Mouse (Mus musculus) right cerebral cortex, adult 18-20 months (tissue): Measurements from ENCODE around the gene Micall1.

Experiments used
- DNase-seq: peaks from one replicate; pipeline ENCODE4 v3.0.0; 2022; ENCODE audit warnings: mixed read lengths

The Micall1 gene

DNA sequence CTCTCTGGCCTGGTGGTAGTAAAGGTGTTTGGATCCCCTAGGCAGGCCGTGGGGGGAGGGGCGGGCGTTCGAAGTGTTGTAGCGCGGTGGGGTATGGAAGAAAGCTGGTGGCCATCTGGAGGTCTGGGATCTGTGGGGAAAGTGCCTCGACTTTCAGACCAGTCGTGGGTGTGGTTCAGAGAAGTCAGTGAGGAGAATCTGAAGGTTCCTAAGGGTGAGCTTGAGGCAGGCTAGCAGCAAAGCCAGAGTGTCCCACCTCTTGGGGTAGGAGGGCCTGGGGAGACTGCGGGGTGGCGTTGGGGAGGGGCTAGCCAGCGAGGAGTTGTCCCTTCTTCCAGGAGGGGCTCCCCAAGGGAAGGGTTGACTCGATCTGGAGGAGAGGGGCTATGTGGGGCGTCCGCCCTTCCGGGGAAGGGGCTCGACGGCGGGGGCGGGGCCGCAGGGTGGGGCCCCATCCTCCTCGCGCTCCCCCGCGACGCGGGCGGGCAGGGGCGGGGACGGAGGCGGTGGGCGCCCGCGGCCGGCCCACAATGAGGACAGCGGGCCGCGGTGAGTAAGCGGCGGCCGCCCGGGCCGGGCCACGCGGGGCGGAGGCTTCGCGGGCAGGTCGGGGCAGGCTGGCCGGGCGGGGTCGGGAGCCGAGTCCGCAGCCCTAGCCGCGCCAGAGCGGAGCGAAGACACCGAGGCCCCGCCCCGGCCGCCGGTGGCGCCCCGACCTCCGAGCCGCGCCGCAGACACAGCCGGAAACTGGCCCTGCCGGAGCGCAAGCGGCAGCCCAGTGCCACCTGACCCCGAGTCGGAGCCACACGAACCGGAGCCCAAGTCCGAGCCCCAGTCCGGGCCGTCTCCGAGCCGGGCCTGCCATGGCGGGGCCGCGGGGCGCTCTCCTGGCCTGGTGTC lies at the start of gene Micall1:
Gene Micall1 (plus strand): TSS at position 478 of the 900 bp plus-strand sequence.
- DNase-seq: peak; percentile 54

- DNase-seq: no peak
These were observed 47.7 kb upstream of the Micall1 start for GRCm38 (mm10) chr15:79060887-79061565.

DNA sequence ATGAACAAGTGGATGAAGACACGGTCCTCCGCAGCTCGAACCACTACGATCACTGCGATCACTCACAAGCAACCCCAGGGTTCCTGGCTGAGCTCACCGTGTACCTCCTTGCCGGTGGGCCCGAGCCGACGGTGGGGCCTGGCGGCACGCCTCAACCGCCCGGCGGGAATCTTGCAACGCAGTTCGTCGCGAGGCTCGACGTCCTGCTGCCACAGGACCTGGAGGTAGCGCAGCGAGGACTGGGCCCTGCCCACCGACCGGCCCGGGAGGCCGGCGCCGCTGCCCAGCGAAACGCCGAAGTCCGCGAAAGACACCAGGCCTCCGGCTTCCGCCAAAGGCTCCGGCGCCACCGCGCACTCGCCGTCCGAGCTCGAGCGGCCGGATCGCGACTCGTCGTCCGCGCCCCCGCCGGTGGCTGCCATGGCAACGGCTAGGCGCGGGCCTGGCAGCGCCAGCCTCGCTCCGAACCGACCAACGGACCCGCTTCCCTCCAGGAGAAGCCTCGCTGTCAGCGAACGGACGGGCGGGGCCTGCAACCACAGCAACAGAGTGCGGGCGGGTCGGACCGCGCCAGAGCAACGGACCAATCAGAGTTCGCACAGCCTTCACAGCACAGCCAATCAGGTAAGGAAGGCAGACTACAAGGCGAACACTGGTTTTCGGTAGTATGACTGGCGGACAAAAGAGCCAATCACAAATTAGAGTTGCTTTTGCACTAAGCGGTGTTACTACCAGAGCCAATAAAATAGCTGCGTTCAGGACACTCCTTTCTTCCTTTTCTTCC lies 46.1 kb upstream of the Micall1 start, which contains the start of gene Ankrd54:
Gene Ankrd54 (minus strand): TSS at position 518 of the 784 bp plus-strand sequence.
- DNase-seq: peak; percentile 100

- no peak for DNase-seq
These were observed 45.4 kb upstream of the Micall1 start for GRCm38 (mm10) chr15:79063160-79063740.

- DNase-seq: no peak
These were observed 43.5 kb upstream of the Micall1 start for GRCm38 (mm10) chr15:79065086-79065770.

DNA sequence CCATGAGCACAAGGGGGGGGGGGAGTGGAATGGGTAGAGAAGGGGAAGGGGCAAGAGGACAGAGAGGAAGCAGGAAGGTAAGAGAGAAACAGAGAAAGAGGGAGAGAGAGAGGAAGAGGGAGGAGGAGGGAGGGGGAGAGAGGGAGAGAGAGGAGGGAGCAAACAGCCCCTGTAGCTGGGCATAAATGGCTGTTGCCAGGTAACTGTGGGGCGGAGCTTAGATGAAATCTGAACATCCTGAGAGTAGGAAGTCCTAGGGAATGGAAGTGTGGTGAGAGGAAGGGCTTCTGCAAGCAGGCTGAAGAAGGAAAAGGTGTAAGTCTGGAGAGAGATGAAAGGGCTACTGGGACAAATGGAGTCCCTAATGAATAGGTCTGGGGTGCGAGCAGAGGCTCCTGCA lies 42.4 kb upstream of the Micall1 start:
- no peak for DNase-seq

DNA sequence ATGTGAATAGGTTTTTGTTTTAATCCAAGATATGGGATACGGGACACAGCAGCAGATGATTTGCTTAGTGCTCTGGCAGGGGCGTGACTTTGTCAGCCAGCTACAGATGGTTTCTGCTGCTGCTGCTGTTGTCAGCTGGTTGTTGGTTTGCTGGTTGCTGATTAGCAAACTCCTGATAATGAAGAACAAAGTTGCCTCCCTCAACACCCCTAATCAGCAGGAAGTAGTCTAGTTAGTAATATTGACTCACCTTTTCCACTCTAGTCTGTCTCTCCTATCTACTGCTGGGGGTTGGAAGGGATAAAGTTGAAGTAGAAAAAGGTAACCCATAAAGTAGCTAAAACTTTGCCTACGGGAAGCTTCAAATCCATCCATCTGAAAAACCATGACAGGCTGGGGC lies 41.1 kb upstream of the Micall1 start:
- no peak for DNase-seq

- DNase-seq: no peak
These were observed 40.3 kb upstream of the Micall1 start for GRCm38 (mm10) chr15:79068416-79068815.

GRCm38 (mm10) chr15:79071117-79072039 lies 37.3 kb upstream of the Micall1 start:
- DNase-seq: peak; percentile 23

DNA sequence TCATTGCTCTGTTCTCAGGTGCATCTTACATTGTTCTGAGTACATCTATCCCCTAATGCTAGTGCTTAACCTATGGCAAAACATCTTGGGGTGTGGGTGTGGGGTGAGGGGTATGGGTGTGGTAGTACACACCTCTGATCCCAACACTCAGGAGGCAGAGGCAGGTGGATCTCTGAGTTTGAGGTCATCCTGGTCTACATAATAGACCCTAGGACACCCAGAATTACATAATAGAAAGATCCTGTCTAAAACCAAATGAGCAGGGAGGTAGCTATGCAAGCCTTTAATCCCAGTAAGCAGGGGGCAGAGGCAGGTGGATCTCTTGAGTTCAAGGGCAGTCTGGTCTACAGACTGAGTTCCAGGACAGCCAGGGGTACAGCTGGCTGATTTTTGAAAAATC lies 34.9 kb upstream of the Micall1 start:
- no peak for DNase-seq

DNA sequence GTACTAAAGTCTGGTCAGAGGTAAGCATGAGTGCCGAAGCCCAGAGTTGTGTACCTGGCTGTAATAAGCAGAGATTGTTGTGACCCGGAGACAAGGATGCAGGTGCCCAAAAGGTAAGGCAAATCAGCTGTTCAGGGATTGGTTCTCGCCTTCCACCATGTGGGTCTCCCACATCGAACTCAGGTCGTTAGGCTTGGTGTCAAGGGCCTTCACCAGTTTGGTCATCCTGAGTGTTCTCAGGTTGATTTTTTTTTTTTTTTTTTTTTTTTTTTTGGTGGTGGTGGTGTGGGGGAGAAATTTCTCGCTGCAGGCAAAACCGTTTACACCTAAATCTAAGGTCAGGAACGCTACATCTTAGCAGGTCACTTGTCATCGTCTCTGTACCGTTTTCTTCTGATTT lies 34.3 kb upstream of the Micall1 start:
- DNase-seq: no peak

DNA sequence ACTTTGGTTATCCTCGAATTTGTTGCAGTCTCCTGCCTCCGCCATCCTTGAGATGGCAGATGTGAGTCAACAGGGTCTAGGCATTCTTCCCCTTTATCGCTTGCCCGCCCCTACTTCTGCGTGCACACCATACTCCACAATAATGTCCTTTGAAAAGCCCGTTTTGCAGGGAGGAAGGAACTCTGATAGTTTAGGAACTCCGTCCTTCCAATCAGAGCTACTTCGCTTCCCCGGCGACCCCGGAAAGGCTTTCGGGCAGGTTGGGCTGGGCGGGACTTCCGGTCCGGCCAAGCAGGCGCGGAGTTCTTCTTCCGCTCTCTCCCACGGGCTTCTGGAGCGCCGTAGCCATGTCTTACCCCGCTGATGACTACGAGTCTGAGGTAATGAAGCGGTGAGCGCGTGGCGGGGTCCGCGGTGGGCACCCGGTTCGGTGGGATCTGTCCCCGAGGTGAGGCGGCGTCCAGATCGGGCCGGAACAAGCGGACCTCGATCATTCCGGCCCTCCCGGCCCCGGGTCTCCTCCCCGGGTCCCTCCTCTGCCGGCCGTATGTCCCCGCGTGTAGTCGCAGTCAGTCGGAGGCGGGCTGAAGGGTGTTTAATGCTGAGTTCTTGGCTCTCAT lies 33.7 kb upstream of the Micall1 start, which contains the start of gene Eif3l:
Gene Eif3l (plus strand): TSS at position 267 of the 620 bp plus-strand sequence.
- peak; percentile 93 for DNase-seq

GRCm38 (mm10) chr15:79075658-79076365 lies 32.9 kb upstream of the Micall1 start:
- no peak for DNase-seq

DNA sequence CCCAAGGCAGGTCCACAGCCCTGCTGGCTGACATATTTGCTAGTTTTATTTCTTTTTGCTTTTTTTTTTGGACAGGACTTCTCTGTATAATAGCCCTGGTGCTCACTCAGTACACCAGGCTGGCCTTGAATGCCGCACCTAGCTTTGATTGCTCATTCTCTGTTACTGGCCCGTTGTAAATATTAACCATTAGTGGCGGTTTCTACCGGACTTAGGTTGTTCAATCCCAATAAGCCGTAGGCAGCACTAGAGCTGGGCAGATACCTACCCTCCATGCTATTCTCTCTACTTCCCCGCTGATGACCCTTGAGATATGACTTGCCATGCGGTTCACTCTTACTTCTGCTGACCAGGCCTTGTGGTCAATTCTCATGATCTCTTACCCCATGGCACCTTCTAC lies 29.1 kb upstream of the Micall1 start:
- no peak for DNase-seq

DNA sequence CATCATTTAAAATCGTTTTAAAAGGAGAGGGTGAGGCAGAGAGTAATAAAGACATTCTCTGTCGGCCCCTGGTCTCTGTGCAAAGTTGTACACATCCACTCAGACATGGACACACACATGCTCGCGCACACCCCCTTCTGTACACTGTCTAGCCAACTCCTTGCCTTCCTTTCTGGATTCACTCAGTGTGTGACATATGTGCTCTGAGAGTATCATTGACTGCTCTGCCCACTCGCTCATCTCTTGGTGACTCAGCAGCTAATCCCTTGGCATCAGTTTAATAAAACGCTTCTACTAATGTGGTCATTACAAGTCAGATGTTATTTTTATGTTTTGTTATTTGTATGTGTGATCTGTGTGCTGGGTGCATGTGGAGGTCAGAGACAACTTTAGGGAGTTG lies 16.4 kb upstream of the Micall1 start:
- no peak for DNase-seq

- DNase-seq: peak; percentile 33
These were observed 15.4 kb upstream of the Micall1 start for GRCm38 (mm10) chr15:79093083-79093839.

DNA sequence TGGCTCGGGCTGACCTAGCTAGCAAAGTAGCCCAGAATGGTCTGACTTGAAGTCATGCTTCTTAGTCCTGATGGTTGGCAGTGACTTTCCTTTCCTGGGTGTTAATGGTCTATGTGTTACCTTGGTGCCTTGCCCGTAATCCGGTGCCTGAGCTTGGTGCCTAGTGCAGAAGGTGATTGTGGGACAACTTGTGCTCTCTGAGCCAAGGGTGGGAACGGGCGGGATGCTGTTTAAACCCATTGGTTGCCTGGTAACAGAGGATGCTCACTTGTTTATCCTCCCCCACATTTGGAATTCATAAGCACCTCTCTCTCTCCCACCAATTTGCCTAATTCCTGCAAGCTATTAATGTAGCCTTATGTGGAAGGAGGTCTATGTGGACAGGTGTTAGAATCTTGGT lies 13.2 kb upstream of the Micall1 start:
- no peak for DNase-seq

DNA sequence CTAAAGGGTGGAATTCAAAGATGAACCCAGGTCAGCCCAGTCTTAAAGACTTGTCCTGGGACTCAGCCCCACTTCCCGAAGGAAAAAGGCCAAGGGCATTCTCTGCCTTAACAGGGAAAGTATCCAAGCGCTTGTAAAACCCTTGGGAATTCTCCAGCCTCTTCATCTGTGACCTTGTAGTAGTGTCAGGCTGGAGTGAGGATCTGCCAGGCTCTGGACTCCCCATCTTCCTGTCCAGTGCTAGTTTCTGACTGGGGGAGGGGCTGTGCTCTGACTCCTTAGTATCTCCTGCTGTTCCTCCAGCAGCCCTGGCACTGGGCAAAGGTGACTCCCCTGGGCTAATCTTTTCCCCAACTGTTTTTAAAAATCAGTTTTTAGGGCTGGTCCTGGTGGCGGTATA lies 12.1 kb upstream of the Micall1 start:
- DNase-seq: no peak

DNA sequence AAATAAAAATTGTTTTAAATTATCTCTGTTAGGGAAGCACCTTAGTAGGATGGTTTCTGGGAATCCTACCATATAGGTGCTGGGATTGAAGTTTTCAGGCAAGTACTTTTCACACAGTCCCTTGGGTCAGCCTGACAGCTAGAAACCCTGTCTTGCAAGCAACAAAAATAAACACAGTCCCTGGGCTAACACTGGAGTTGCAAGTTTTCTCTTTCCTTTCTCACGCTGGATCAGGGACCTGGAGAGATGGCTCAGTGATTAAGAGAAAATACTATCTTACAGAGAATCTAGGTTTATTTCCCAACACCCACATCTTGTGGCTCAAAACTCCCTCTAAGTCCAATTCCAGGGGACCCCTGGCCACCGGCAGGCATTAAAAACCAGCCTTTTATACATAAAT lies 11.6 kb upstream of the Micall1 start:
- DNase-seq: no peak
